Mouse (Mus musculus) CH12.LX (cell line): ENCODE results near the gene Kank3. TPM values are rescaled to one million over a fixed set of nuclear protein-coding genes. Genes with fewer than 3 reads are reported as not detected.

ENCODE experiments used
- DNase-seq: peaks from one replicate; pipeline ENCODE4 v3.0.0-alpha.2; 2013; ENCODE audit errors: extremely low read depth
- H3K27ac ChIP-seq: 2 replicates; pipeline ENCODE4 v1.5.1; 2012; ENCODE audit warnings: low read depth, mild to moderate bottlenecking, control low read depth, moderate library complexity; ENCODE audit not compliant: insufficient read depth
- H3K27me3 ChIP-seq: replicated peaks from 2 replicates; pipeline ENCODE3; 2012; ENCODE audit warnings: inconsistent platforms
- H3K36me3 ChIP-seq, 2 experiments: replicated peaks in 1 of 2; 2 replicates each; pipeline versions ENCODE3 to v1.6.1; 2012; ENCODE audit warnings: inconsistent platforms in 1 of 2, low read length in 1 of 2, mild to moderate bottlenecking in 1 of 2, mixed read lengths in 1 of 2, moderate library complexity in 1 of 2; ENCODE audit not compliant: control insufficient read depth in 1 of 2, insufficient read depth in 1 of 2
- H3K4me1 ChIP-seq, 2 experiments: 2 replicates each; pipeline ENCODE4 v1.6.1; 2012; ENCODE audit warnings: inconsistent platforms in 1 of 2, moderate library complexity in 1 of 2; ENCODE audit not compliant: insufficient read depth in 2 of 2, control insufficient read depth in 1 of 2
- H3K4me2 ChIP-seq: 2 replicates; pipeline ENCODE4 v1.6.1; 2012; ENCODE audit warnings: low read depth, mild to moderate bottlenecking, control low read depth; ENCODE audit not compliant: poor library complexity, insufficient read depth, severe bottlenecking
- H3K4me3 ChIP-seq, 3 experiments: fragments of 150-350 bp in 1 of 3; sonication (generic) in 1 of 3; replicated peaks in 1 of 3; 2 replicates each; pipeline versions ENCODE3 to v1.5.1; 2011 to 2012; ENCODE audit warnings: low read depth in 2 of 3, low read length in 2 of 3, mild to moderate bottlenecking in 2 of 3, moderate library complexity in 2 of 3, control low read depth in 1 of 3, improper control_type of control experiment in 1 of 3, inconsistent platforms in 1 of 3, mixed read lengths in 1 of 3; ENCODE audit not compliant: poor library complexity in 1 of 3
- H3K79me2 ChIP-seq: replicated peaks from 2 replicates; pipeline ENCODE4 v1.6.1; 2012; ENCODE audit warnings: mild to moderate bottlenecking, moderate library complexity; ENCODE audit not compliant: control insufficient read depth, poor library complexity, insufficient read depth, severe bottlenecking; ENCODE audit errors: extremely low read depth
- H3K9ac ChIP-seq: 2 replicates; pipeline ENCODE4 v1.6.1; 2012; ENCODE audit warnings: low read depth, mild to moderate bottlenecking, control low read depth, moderate library complexity; ENCODE audit not compliant: insufficient read depth
- H3K9me3 ChIP-seq: replicated peaks from 2 replicates; pipeline ENCODE3; 2012; ENCODE audit warnings: low read length, inconsistent platforms, mixed read lengths
- BHLHE40 ChIP-seq: IDR thresholded peaks from 2 replicates; pipeline ENCODE4 v1.6.1; 2011; ENCODE audit warnings: mild to moderate bottlenecking, low read depth, low read length, improper control_type of control experiment
- CHD1 ChIP-seq: IDR thresholded peaks from 2 replicates; pipeline ENCODE4 v1.6.1; 2012; ENCODE audit warnings: low read depth, low read length, improper control_type of control experiment, inconsistent platforms
- CHD2 ChIP-seq: IDR thresholded peaks from 2 replicates; pipeline ENCODE4 v1.6.1; 2011; ENCODE audit warnings: low read length, improper control_type of control experiment
- CTCF ChIP-seq, 2 experiments: IDR thresholded peaks in 1 of 2; conservative IDR thresholded peaks in 1 of 2; 2 replicates each; pipeline ENCODE4 v1.5.1; 2011 to 2012; ENCODE audit warnings: low read depth in 2 of 2, low read length in 2 of 2, improper control_type of control experiment in 1 of 2, inconsistent platforms in 1 of 2, mild to moderate bottlenecking in 1 of 2, moderate library complexity in 1 of 2
- E2F4 ChIP-seq: IDR thresholded peaks from 2 replicates; pipeline ENCODE4 v1.6.1; 2011; ENCODE audit warnings: low read depth, low read length, improper control_type of control experiment; ENCODE audit not compliant: insufficient replicate concordance
- ELF1 ChIP-seq: IDR thresholded peaks from 2 replicates; pipeline ENCODE4 v1.6.1; 2014; ENCODE audit warnings: low read depth, mild to moderate bottlenecking, inconsistent platforms, low read length, improper control_type of control experiment
- ETS1 ChIP-seq: conservative IDR thresholded peaks from 2 replicates; pipeline ENCODE4 v1.6.1; 2012; ENCODE audit warnings: low read depth, mild to moderate bottlenecking, inconsistent platforms, low read length, improper control_type of control experiment, moderate library complexity
- GABPA ChIP-seq: IDR thresholded peaks from 2 replicates; pipeline ENCODE4 v1.6.1; 2012; ENCODE audit warnings: low read depth, low read length, improper control_type of control experiment, inconsistent platforms; ENCODE audit not compliant: insufficient replicate concordance
- HCFC1 ChIP-seq: IDR thresholded peaks from 2 replicates; pipeline ENCODE4 v1.6.1; 2012; ENCODE audit warnings: low read depth, mild to moderate bottlenecking, inconsistent platforms, low read length, improper control_type of control experiment
- IRF4 ChIP-seq: IDR thresholded peaks from 2 replicates; pipeline ENCODE4 v1.6.1; 2014; ENCODE audit warnings: low read depth, mild to moderate bottlenecking, inconsistent platforms, low read length, improper control_type of control experiment
- JUND ChIP-seq: conservative IDR thresholded peaks from 2 replicates; pipeline ENCODE4 v1.6.1; 2011; ENCODE audit warnings: low read depth, low read length, improper control_type of control experiment
- KAT2A ChIP-seq: IDR thresholded peaks from 2 replicates; pipeline ENCODE4 v1.6.1; 2012; ENCODE audit warnings: low read length, improper control_type of control experiment, inconsistent platforms; ENCODE audit not compliant: insufficient replicate concordance
- MAFK ChIP-seq: IDR thresholded peaks from 2 replicates; pipeline ENCODE4 v1.6.1; 2011; ENCODE audit warnings: low read length, improper control_type of control experiment; ENCODE audit not compliant: insufficient replicate concordance
- MAX ChIP-seq: IDR thresholded peaks from 2 replicates; pipeline ENCODE4 v1.6.1; 2011; ENCODE audit warnings: low read length, improper control_type of control experiment
- MAZ ChIP-seq: IDR thresholded peaks from 2 replicates; pipeline ENCODE4 v1.6.1; 2012; ENCODE audit warnings: low read depth, mild to moderate bottlenecking, inconsistent platforms, low read length, improper control_type of control experiment, moderate library complexity
- MEF2A ChIP-seq: IDR thresholded peaks from 2 replicates; pipeline ENCODE4 v1.6.1; 2014; ENCODE audit warnings: low read depth, mild to moderate bottlenecking, inconsistent platforms, low read length, improper control_type of control experiment, borderline replicate concordance
- MXI1 ChIP-seq: IDR thresholded peaks from 2 replicates; pipeline ENCODE4 v1.6.1; 2011; ENCODE audit warnings: mild to moderate bottlenecking, low read depth, low read length, improper control_type of control experiment
- NELFE ChIP-seq: IDR thresholded peaks from 2 replicates; pipeline ENCODE4 v1.6.1; 2011; ENCODE audit warnings: low read depth, low read length, improper control_type of control experiment
- NRF1 ChIP-seq: IDR thresholded peaks from 2 replicates; pipeline ENCODE4 v1.6.1; 2014; ENCODE audit warnings: low read depth, mild to moderate bottlenecking, inconsistent platforms, low read length, improper control_type of control experiment, moderate library complexity
- PAX5 ChIP-seq: IDR thresholded peaks from 2 replicates; pipeline ENCODE4 v1.6.1; 2012; ENCODE audit warnings: low read length, inconsistent platforms, mixed read lengths
- POLR2A ChIP-seq: IDR thresholded peaks from 2 replicates; pipeline ENCODE4 v1.6.1; 2011; ENCODE audit warnings: low read depth, mild to moderate bottlenecking, improper control_type of control experiment, low read length
- RAD21 ChIP-seq: IDR thresholded peaks from 2 replicates; pipeline ENCODE4 v1.6.1; 2011; ENCODE audit warnings: low read depth, mild to moderate bottlenecking, low read length, improper control_type of control experiment, moderate library complexity
- RCOR1 ChIP-seq: conservative IDR thresholded peaks from 2 replicates; pipeline ENCODE4 v1.6.1; 2012; ENCODE audit warnings: low read depth, mild to moderate bottlenecking, inconsistent platforms, low read length, improper control_type of control experiment
- SIN3A ChIP-seq: IDR thresholded peaks from 2 replicates; pipeline ENCODE4 v1.6.1; 2012; ENCODE audit warnings: low read length, improper control_type of control experiment, inconsistent platforms
- SMC3 ChIP-seq: IDR thresholded peaks from 2 replicates; pipeline ENCODE4 v1.6.1; 2011; ENCODE audit warnings: low read depth, low read length, improper control_type of control experiment
- TBP ChIP-seq: conservative IDR thresholded peaks from 2 replicates; pipeline ENCODE4 v1.6.1; 2011; ENCODE audit warnings: low read depth, low read length, improper control_type of control experiment
- UBTF ChIP-seq: IDR thresholded peaks from 2 replicates; pipeline ENCODE4 v1.6.1; 2012; ENCODE audit warnings: low read depth, mild to moderate bottlenecking, inconsistent platforms, low read length, improper control_type of control experiment, moderate library complexity
- USF1 ChIP-seq: IDR thresholded peaks from 2 replicates; pipeline ENCODE4 v1.6.1; 2014; ENCODE audit warnings: low read depth, mild to moderate bottlenecking, inconsistent platforms, low read length, improper control_type of control experiment
- USF2 ChIP-seq: conservative IDR thresholded peaks from 2 replicates; pipeline ENCODE4 v1.6.1; 2011; ENCODE audit warnings: low read depth, low read length, improper control_type of control experiment
- ZC3H11A ChIP-seq: IDR thresholded peaks from 2 replicates; pipeline ENCODE4 v1.6.1; 2012; ENCODE audit warnings: low read depth, mild to moderate bottlenecking, inconsistent platforms, low read length, improper control_type of control experiment
- ZNF384 ChIP-seq: IDR thresholded peaks from 2 replicates; pipeline ENCODE4 v1.6.1; 2012; ENCODE audit warnings: low read depth, low read length, improper control_type of control experiment, inconsistent platforms
- dilution Hi-C: fragments of 300-500 bp; cut with MboI; formaldehyde crosslinking; loops from 2 replicates; pipeline ENCODE4 v1.14.3; 2020; ENCODE audit warnings: low sequenced_read_pairs; ENCODE audit not compliant: extremely low pct_unique_long_range_greater_than_20kb, extremely low pct_ligation_motif_present
- in situ Hi-C: fragments of 300-500 bp; cut with MboI; formaldehyde crosslinking; loops from 3 replicates; pipeline ENCODE4 v1.14.3; 2019; ENCODE audit warnings: low sequenced_read_pairs, low pct_ligation_motif_present, low pct_unique_long_range_greater_than_20kb, mixed read lengths
- polyA plus RNA-seq: library from polyadenylated mRNA; unstranded; fragments of >175 nt; gene quantifications from 2 replicates; pipeline ENCODE4 v1.2.1, GENCODE M21; 2012; ENCODE audit warnings: low read depth; ENCODE audit not compliant: insufficient read length
- total RNA-seq, 2 experiments: library from RNA; depleted of rRNA; stranded (reverse); fragments of 300-350 nt in 1 of 2; fragments of >200 nt in 1 of 2; gene quantifications; 2 replicates each; pipeline ENCODE4 v1.2.3; 2012 to 2014

Gene Kank3
- total and polyA plus RNA-seq, 3 experiments, result 0.50 to 15.7 (median 1.8) TPM

DNA sequence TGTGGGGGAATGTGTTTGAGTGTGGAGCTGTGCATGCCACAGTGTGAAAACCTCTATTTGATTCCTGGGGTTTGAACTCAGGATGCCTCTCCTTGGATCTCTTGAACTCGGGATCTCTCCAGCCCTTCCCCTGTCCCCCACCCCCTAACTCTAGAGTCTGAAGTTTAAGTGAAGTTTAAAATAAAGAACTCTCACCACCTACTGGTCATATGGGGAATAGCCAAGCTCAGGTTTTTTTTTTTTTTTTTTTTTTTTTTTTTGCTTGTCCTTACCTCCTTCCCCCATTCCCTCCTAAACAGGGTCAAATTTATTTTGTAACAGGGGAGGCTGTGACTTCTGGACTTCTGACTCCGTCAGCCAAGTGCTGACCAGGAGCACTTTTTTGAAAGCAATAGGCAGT, 8.1 kb upstream of the Kank3 start:
- Histone ChIP-seq H3K9me3 (no peaks in the 10 kb centered on the region), H3K27ac (no peak overlapping the region), H3K79me2 (no peaks in the 10 kb centered on the region), H3K27me3 (peaks cover 6% of the 10 kb centered on the region), H3K36me3 (no peaks in the 10 kb centered on the region), H3K9ac (no peak overlapping the region), H3K4me3 (no peak overlapping the region), H3K4me1 (peaks cover 6 to 8% of the 10 kb centered on the region in 2 experiments), H3K4me2 (no peak overlapping the region)
- dilution Hi-C loops (no loop called here), in situ Hi-C loops (loop anchor here (10.0 kb wide), 1 partner anchor 357 kb away; no protein-coding TSS in a partner anchor)
- 0 out of 2 replicates have a peak, but pooled peaks have one; percentile 32 for TF ChIP-seq SIN3A
- no peak for TF ChIP-seq USF1
- no peak for TF ChIP-seq E2F4
- TF ChIP-seq CHD1, result no peak
- no peak for TF ChIP-seq MEF2A
- TF ChIP-seq IRF4, result no peak
- TF ChIP-seq USF2, result no peak
- TF ChIP-seq CHD2, result no peak
- TF ChIP-seq NRF1, result no peak
- TF ChIP-seq RAD21, result peak; percentile 81
- peak; percentile 39 to 77; a peak in 3 of 4 replicates for TF ChIP-seq CTCF (conservative IDR thresholded peaks at IDR 0.05 in 1 of 2, IDR thresholded peaks at IDR 0.05 in 1 of 2; ENCODE audit: low read depth in 2 of 2, low read length in 2 of 2)
- TF ChIP-seq MAZ, result 0 out of 2 replicates have a peak, but pooled peaks have one; percentile 40
- no peak for TF ChIP-seq PAX5
- TF ChIP-seq BHLHE40, result 0 out of 2 replicates have a peak, but pooled peaks have one; percentile 8
- TF ChIP-seq SMC3, result peak; percentile 58
- TF ChIP-seq ELF1, result no peak
- TF ChIP-seq ZNF384, result peak; percentile 100
- no peak for TF ChIP-seq ETS1
- no peak for TF ChIP-seq MAFK
- no peak; the same call in 1 of the 2 replicates for TF ChIP-seq UBTF
- TF ChIP-seq ZC3H11A, result 0 out of 2 replicates have a peak, but pooled peaks have one; percentile 12
- no peak for TF ChIP-seq RCOR1
- no peak for TF ChIP-seq GABPA
- no peak for TF ChIP-seq MAX
- TF ChIP-seq TBP, result no peak
- no peak for TF ChIP-seq POLR2A
- no peak for TF ChIP-seq JUND
- no peak for TF ChIP-seq MXI1
- no peak for TF ChIP-seq KAT2A
- no peak for TF ChIP-seq NELFE
- TF ChIP-seq HCFC1, result 0 out of 2 replicates have a peak, but pooled peaks have one; percentile 24
- DNase-seq, result no peak
